In genomic region chr14:16261869-16262268, GRCm38 (mm10) we compare ENCODE assay signal across 27 mouse cellular contexts.
"Had no signal": no experiment of that assay in that cellular context is flagged by ENCODE, and none has a peak within 500 bp of the region (broad histone marks: within the 10 kb centered on the region; RNA-seq: fewer than 3 reads in every experiment).

No protein-coding gene starts in this region.

- ATAC-seq: forebrain, embryonic 13.5 days; forebrain, embryonic 14.5 days; forebrain, embryonic 15.5 days; forebrain, embryonic 16.5 days; forebrain, postnatal 0 days had no signal

- DNase-seq: cerebellum, adult 9-10 months; cerebellum, adult 9-11 months; cerebellum, postnatal 10 days; cerebellum, postnatal 14 days; cerebellum, postnatal 25 days; cerebellum, postnatal 36 days; embryo, embryonic 11 days; forebrain, postnatal 0 days; gastrocnemius, adult 2 months; gastrocnemius, postnatal 10 days; gastrocnemius, postnatal 14 days; gastrocnemius, postnatal 25 days; gastrocnemius, postnatal 36 days; heart, adult 11 months; heart, adult 18-20 months; heart, adult 2 months had no signal

- H3K27ac ChIP-seq: embryonic facial prominence, embryonic 10.5 days; embryonic facial prominence, embryonic 12.5 days; embryonic facial prominence, embryonic 13.5 days; embryonic facial prominence, embryonic 15.5 days; forebrain, embryonic 10.5 days; forebrain, embryonic 12.5 days; forebrain, embryonic 13.5 days; forebrain, embryonic 15.5 days; gastrocnemius, adult 2 months; heart, adult 2 months had no signal

- H3K4me1 ChIP-seq: embryonic facial prominence, embryonic 10.5 days; embryonic facial prominence, embryonic 12.5 days; embryonic facial prominence, embryonic 13.5 days; embryonic facial prominence, embryonic 15.5 days; forebrain, embryonic 10.5 days; forebrain, embryonic 12.5 days; forebrain, embryonic 13.5 days had no signal

- H3K4me2 ChIP-seq: embryonic facial prominence, embryonic 12.5 days; embryonic facial prominence, embryonic 13.5 days; embryonic facial prominence, embryonic 15.5 days; forebrain, embryonic 12.5 days; forebrain, embryonic 13.5 days; forebrain, embryonic 15.5 days had no signal

- H3K9me3 ChIP-seq: embryonic facial prominence, embryonic 10.5 days; embryonic facial prominence, embryonic 12.5 days; embryonic facial prominence, embryonic 13.5 days; embryonic facial prominence, embryonic 15.5 days; forebrain, embryonic 10.5 days; forebrain, embryonic 12.5 days; forebrain, embryonic 13.5 days; forebrain, embryonic 15.5 days had no signal

- H3K27me3 ChIP-seq: embryonic facial prominence, embryonic 12.5 days; embryonic facial prominence, embryonic 13.5 days; embryonic facial prominence, embryonic 15.5 days; forebrain, embryonic 12.5 days; forebrain, embryonic 13.5 days; forebrain, embryonic 15.5 days had no signal

- H3K4me3 ChIP-seq: embryonic facial prominence, embryonic 10.5 days; embryonic facial prominence, embryonic 12.5 days; embryonic facial prominence, embryonic 13.5 days; embryonic facial prominence, embryonic 15.5 days; erythroblast, embryonic 14.5 days; forebrain, embryonic 10.5 days; forebrain, embryonic 12.5 days; forebrain, embryonic 13.5 days; forebrain, embryonic 15.5 days; gastrocnemius, adult 2 months; heart, adult 2 months had no signal

- H3K9ac ChIP-seq: embryonic facial prominence, embryonic 12.5 days; embryonic facial prominence, embryonic 13.5 days; embryonic facial prominence, embryonic 15.5 days; forebrain, embryonic 12.5 days; forebrain, embryonic 13.5 days; forebrain, embryonic 15.5 days; forebrain, postnatal 0 days had no signal
